Mouse (Mus musculus) mouse embryonic stem cell (cell line): ENCODE measurements at regions not wholly inside any gene's neighbourhood (a gene's known extent, or its start where the extent isn't known, plus 50 kb on each side); places are given as distances from the start of the nearest gene placed in this dataset.

Source experiments
- in situ Hi-C, 2 experiments: fragments of 300-500 bp; cut with MboI; formaldehyde crosslinking; loops; 1 replicate in 1 of 2; 3 replicates in 1 of 2; pipeline ENCODE4 v1.14.3; 2019 to 2020; ENCODE audit warnings: low sequenced_read_pairs in 2 of 2, low pct_unique_long_range_greater_than_20kb in 1 of 2, mixed read lengths in 1 of 2; ENCODE audit not compliant: unreplicated experiment in 1 of 2

- in situ Hi-C loops, result no loop called here
These were observed 112.7 kb upstream of the Spred2 start for GRCm38 (mm10) chr11:19811271-19811991.

- in situ Hi-C loops, result no loop called here
These were observed 112.0 kb upstream of the Spred2 start for GRCm38 (mm10) chr11:19811992-19812690.

- in situ Hi-C loops, result no loop called here
These were observed 110.6 kb upstream of the Spred2 start for GRCm38 (mm10) chr11:19813549-19813948.

GRCm38 (mm10) chr11:19822991-19823390 lies 101.2 kb upstream of the Spred2 start:
- in situ Hi-C loops, result no loop called here

GRCm38 (mm10) chr11:19823461-19823895 lies 100.7 kb upstream of the Spred2 start:
- in situ Hi-C loops, result no loop called here

GRCm38 (mm10) chr11:19826481-19827185 lies 97.5 kb upstream of the Spred2 start:
- in situ Hi-C loops, result loop anchor here in 1 of 2 experiments (25.0 kb wide), 1 partner anchor 411 kb away; the partner anchor contains the start of gene Cep68

GRCm38 (mm10) chr11:19827996-19828395 lies 96.2 kb upstream of the Spred2 start:
- in situ Hi-C loops, result loop anchor here in 1 of 2 experiments (25.0 kb wide), 1 partner anchor 409 kb away; the partner anchor contains the start of gene Cep68

- in situ Hi-C loops, result loop anchor here in 1 of 2 experiments (25.0 kb wide), 1 partner anchor 408 kb away; the partner anchor contains the start of gene Cep68
These were observed 95.2 kb upstream of the Spred2 start for GRCm38 (mm10) chr11:19828959-19829401.

- in situ Hi-C loops, result loop anchor here (5.0 to 25.0 kb wide), 3 partner anchors 93 to 408 kb away; partner anchors contain the start of genes Cep68 (in 1 of the 2) and Spred2 (in 1 of the 2)
These were observed 94.5 kb upstream of the Spred2 start for GRCm38 (mm10) chr11:19829564-19830279.

- in situ Hi-C loops, result loop anchor here (5.0 to 25.0 kb wide), 3 partner anchors 92 to 407 kb away; partner anchors contain the start of genes Cep68 (in 1 of the 2) and Spred2 (in 1 of the 2)
These were observed 93.7 kb upstream of the Spred2 start for GRCm38 (mm10) chr11:19830280-19831062.

- in situ Hi-C loops, result loop anchor here (5.0 to 25.0 kb wide), 3 partner anchors 88 to 403 kb away; partner anchors contain the start of genes Cep68 (in 1 of the 2) and Spred2 (in 1 of the 2)
These were observed 89.6 kb upstream of the Spred2 start for GRCm38 (mm10) chr11:19834561-19834960.

- in situ Hi-C loops, result loop anchor here in 1 of 2 experiments (25.0 kb wide), 1 partner anchor 402 kb away; the partner anchor contains the start of gene Cep68
These were observed 88.9 kb upstream of the Spred2 start for GRCm38 (mm10) chr11:19835221-19835745.

GRCm38 (mm10) chr11:19838932-19839331 lies 85.2 kb upstream of the Spred2 start:
- in situ Hi-C loops, result loop anchor here in 1 of 2 experiments (25.0 kb wide), 1 partner anchor 398 kb away; the partner anchor contains the start of gene Cep68

GRCm38 (mm10) chr11:19843084-19843483 lies 81.1 kb upstream of the Spred2 start:
- in situ Hi-C loops, result loop anchor here in 1 of 2 experiments (25.0 kb wide), 1 partner anchor 394 kb away; the partner anchor contains the start of gene Cep68

GRCm38 (mm10) chr11:19847910-19848309 lies 76.3 kb upstream of the Spred2 start:
- in situ Hi-C loops, result loop anchor here in 1 of 2 experiments (25.0 kb wide), 1 partner anchor 389 kb away; the partner anchor contains the start of gene Cep68

GRCm38 (mm10) chr11:19848412-19848811 lies 75.8 kb upstream of the Spred2 start:
- in situ Hi-C loops, result loop anchor here in 1 of 2 experiments (25.0 kb wide), 1 partner anchor 389 kb away; the partner anchor contains the start of gene Cep68
